Mouse (Mus musculus): ENCODE measurements at regions not wholly inside any gene's neighbourhood (a gene's known extent, or its start where the extent isn't known, plus 50 kb on each side); places are given as distances from the start of the nearest gene placed in this dataset.

DNA sequence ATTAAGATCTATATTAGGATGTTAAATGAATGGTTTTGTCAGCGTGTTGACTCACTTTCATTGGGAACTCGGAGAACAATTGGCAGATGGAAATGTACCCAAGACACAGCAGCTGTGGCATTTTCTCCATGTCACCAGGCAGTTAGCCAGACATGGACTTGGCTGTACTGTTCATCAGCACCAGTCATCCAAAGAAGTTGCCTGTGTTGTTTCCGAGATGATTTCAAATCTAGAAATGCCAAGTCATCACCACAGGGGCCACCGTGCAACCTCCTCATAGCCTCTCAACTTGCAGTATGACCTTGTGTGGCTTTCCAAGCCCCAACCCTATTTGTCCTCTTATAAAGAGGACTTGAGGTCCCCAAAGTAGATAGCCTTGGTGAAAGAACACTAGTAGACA, 227.4 kb upstream of the Il12b start:
- H3K27ac ChIP-seq (ENCODE audit: control insufficient read depth, insufficient read depth, low read depth, low read length), result no peak overlapping the region
- H3K4me3 ChIP-seq (ENCODE audit: control insufficient read depth, low read depth, low read length), result no peak overlapping the region
- TF ChIP-seq CTCF (IDR thresholded peaks at IDR 0.05; ENCODE audit: control insufficient read depth, insufficient read depth, insufficient replicate concordance, low read depth, low read length) (no peak), POLR2A (IDR thresholded peaks at IDR 0.05; ENCODE audit: control insufficient read depth, low read depth, low read length) (no peak)
- no peaks in the 10 kb centered on the region for H3K4me1 ChIP-seq (ENCODE audit: control insufficient read depth, insufficient read depth, low read length)
- no peaks in the 10 kb centered on the region for H3K36me3 ChIP-seq (ENCODE audit: control insufficient read depth, insufficient read depth, low read length)
- H3K27me3 ChIP-seq (ENCODE audit: control insufficient read depth, insufficient read depth, low read length), result no peaks in the 10 kb centered on the region

DNA sequence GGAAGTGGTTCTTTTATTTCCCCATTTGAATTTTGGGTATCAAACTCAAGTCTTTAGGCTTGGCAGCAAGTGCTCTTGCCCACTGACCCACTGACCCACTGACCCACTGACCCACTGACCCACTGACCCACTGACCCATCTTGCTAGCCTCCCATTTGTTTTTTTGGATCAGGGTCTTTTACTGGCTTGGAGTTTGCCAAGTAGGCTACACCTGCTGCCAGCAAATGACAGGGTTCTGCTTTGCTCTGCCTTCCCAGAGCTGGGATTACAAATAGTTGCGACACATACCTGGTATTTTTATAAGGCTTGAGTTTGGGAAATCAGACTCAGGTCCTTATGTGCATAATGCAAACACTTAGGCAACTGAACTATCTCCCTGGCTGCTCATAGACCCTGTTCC, 226.7 kb upstream of the Il12b start:
- Histone ChIP-seq H3K27me3 (ENCODE audit: control insufficient read depth, insufficient read depth, low read length) (no peaks in the 10 kb centered on the region), H3K4me3 (ENCODE audit: control insufficient read depth, low read depth, low read length) (no peak overlapping the region), H3K36me3 (ENCODE audit: control insufficient read depth, insufficient read depth, low read length) (no peaks in the 10 kb centered on the region), H3K4me1 (ENCODE audit: control insufficient read depth, insufficient read depth, low read length) (no peaks in the 10 kb centered on the region), H3K27ac (ENCODE audit: control insufficient read depth, insufficient read depth, low read depth, low read length) (no peak overlapping the region)
- TF ChIP-seq CTCF (IDR thresholded peaks at IDR 0.05; ENCODE audit: control insufficient read depth, insufficient read depth, insufficient replicate concordance, low read depth, low read length) (no peak), POLR2A (IDR thresholded peaks at IDR 0.05; ENCODE audit: control insufficient read depth, low read depth, low read length) (no peak)

DNA sequence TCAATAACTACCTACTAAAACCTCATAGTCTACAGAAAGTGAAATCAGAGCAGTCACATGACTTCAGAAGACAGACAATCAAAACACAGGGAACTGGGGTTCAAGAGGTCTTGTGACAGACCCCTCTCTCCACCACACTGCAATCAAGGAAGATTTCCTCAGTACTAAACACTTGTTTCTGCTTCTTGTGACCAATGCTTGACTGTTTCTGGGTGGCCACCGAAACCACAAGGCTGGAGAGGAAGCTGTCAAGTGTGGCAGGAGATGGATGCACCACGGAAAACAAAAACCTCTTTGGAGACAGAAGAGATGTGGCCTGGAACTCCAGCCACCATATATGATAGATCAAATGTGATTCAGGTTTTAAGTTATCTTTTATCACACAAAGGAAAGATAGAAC, 225.3 kb upstream of the Il12b start:
- TF ChIP-seq CTCF (IDR thresholded peaks at IDR 0.05; ENCODE audit: control insufficient read depth, insufficient read depth, insufficient replicate concordance, low read depth, low read length) (no peak), POLR2A (IDR thresholded peaks at IDR 0.05; ENCODE audit: control insufficient read depth, low read depth, low read length) (no peak)
- no peak overlapping the region for H3K4me3 ChIP-seq (ENCODE audit: control insufficient read depth, low read depth, low read length)
- H3K27ac ChIP-seq (ENCODE audit: control insufficient read depth, insufficient read depth, low read depth, low read length), result no peak overlapping the region

DNA sequence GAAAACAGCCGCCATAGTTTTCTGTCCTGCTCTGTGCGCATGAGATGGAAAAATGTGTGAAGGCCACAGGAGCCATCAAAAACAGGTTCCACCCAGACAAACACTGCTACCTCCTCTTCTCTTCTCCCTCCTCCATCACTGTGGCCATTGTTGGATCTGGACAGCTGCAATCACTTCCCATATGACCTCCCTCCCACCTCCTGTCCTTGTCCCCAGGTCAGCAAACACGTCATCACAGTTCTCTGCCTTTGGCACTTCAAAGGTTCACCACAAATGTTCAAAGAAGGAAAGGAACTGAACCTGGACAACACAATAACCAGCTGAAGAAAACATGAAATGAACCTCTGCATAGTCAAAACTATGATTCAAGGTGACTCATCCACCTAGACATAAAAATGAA, 220.2 kb upstream of the Il12b start:
- Histone ChIP-seq H3K36me3 (ENCODE audit: control insufficient read depth, insufficient read depth, low read length) (no peaks in the 10 kb centered on the region), H3K4me3 (ENCODE audit: control insufficient read depth, low read depth, low read length) (no peak overlapping the region), H3K27ac (ENCODE audit: control insufficient read depth, insufficient read depth, low read depth, low read length) (no peak overlapping the region), H3K4me1 (ENCODE audit: control insufficient read depth, insufficient read depth, low read length) (no peaks in the 10 kb centered on the region), H3K27me3 (ENCODE audit: control insufficient read depth, insufficient read depth, low read length) (no peaks in the 10 kb centered on the region)
- TF ChIP-seq POLR2A (IDR thresholded peaks at IDR 0.05; ENCODE audit: control insufficient read depth, low read depth, low read length) (no peak), CTCF (IDR thresholded peaks at IDR 0.05; ENCODE audit: control insufficient read depth, insufficient read depth, insufficient replicate concordance, low read depth, low read length) (no peak)

More for the DNA sequence above, 225.3 kb upstream of the Il12b start:
- no peaks in the 10 kb centered on the region for H3K27me3 ChIP-seq (ENCODE audit: control insufficient read depth, insufficient read depth, low read length)
- no peaks in the 10 kb centered on the region for H3K36me3 ChIP-seq (ENCODE audit: control insufficient read depth, insufficient read depth, low read length)
- no peaks in the 10 kb centered on the region for H3K4me1 ChIP-seq (ENCODE audit: control insufficient read depth, insufficient read depth, low read length)

DNA sequence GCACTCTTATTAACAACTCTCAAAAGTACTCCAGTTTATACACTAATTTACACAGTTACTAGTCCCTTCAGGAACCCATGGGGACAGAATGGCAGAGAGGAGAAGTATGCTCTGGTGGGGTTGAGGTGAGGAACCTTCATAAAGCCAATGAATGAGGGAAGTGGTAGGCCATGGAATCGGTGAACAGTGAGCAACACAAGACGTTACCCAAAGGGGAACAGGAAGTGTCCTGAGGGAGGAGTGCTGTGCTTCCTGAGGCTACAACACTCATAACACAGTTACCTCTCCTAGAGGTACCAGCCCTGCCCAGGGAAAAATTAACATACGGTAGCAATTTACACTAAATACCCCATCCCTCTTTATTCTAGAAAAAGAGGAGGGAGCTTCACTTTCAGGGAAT, 216.0 kb upstream of the Il12b start:
- Histone ChIP-seq H3K4me3 (ENCODE audit: control insufficient read depth, low read depth, low read length) (no peak overlapping the region), H3K4me1 (ENCODE audit: control insufficient read depth, insufficient read depth, low read length) (no peaks in the 10 kb centered on the region), H3K36me3 (ENCODE audit: control insufficient read depth, insufficient read depth, low read length) (no peaks in the 10 kb centered on the region), H3K27me3 (ENCODE audit: control insufficient read depth, insufficient read depth, low read length) (no peaks in the 10 kb centered on the region), H3K27ac (ENCODE audit: control insufficient read depth, insufficient read depth, low read depth, low read length) (no peak overlapping the region)
- TF ChIP-seq POLR2A (IDR thresholded peaks at IDR 0.05; ENCODE audit: control insufficient read depth, low read depth, low read length) (no peak), CTCF (IDR thresholded peaks at IDR 0.05; ENCODE audit: control insufficient read depth, insufficient read depth, insufficient replicate concordance, low read depth, low read length) (no peak)

DNA sequence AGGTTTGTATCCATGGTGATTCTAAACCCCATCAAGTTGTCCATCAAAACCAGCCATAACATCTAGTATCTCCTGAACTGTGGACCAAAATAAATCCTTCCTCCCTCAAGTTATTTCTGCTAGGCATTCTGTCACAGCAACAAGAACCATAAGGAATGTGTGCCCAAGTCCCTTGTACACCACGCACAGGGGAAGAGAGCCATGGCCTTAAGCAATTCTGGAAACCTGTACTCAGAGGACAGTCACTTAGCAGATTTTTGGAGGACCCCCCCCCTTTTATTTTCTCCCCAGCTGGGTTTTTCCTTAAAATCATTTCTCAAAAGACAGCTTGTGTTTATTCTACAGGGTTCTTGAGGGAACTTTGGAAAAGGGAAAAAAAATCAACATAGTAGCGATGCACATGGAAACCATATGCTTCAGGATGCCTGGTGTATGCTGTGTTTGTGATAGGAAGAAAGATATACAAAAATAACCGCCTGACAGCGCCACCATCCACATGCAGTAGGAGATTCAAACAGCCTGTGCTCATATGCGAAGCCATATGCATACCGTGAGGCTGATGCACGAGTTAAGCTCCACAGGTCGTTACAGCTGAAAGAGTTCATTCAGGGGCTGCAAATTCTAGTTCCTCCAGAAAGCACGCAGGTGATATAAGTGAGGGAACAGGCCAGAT, 214.5 kb upstream of the Il12b start:
- no peak overlapping the region for H3K27ac ChIP-seq (ENCODE audit: control insufficient read depth, insufficient read depth, low read depth, low read length)
- H3K27me3 ChIP-seq (ENCODE audit: control insufficient read depth, insufficient read depth, low read length), result no peaks in the 10 kb centered on the region
- TF ChIP-seq CTCF (IDR thresholded peaks at IDR 0.05; ENCODE audit: control insufficient read depth, insufficient read depth, insufficient replicate concordance, low read depth, low read length) (no peak), POLR2A (IDR thresholded peaks at IDR 0.05; ENCODE audit: control insufficient read depth, low read depth, low read length) (no peak)
- H3K36me3 ChIP-seq (ENCODE audit: control insufficient read depth, insufficient read depth, low read length), result no peaks in the 10 kb centered on the region
- no peaks in the 10 kb centered on the region for H3K4me1 ChIP-seq (ENCODE audit: control insufficient read depth, insufficient read depth, low read length)
- no peak overlapping the region for H3K4me3 ChIP-seq (ENCODE audit: control insufficient read depth, low read depth, low read length)

DNA sequence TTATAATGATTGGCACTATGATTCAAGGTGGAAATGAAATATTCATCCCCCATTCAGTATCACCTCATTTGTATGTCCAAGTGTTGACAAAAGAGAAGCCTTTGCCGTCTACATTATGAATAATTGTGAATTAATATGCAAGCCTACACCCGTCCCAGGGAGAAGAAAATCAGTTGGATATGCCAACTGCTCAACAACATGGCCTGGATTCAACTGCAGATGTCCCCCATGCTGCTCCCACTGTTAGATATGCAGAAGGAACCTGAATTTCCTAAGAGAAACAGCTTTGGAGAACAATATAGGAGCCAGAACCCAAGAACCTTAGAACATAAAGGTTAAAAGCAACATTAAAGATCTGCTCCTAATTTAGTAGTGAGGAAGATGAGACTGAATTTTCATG, 211.7 kb upstream of the Il12b start:
- TF ChIP-seq POLR2A (IDR thresholded peaks at IDR 0.05; ENCODE audit: control insufficient read depth, low read depth, low read length) (no peak), CTCF (IDR thresholded peaks at IDR 0.05; ENCODE audit: control insufficient read depth, insufficient read depth, insufficient replicate concordance, low read depth, low read length) (no peak)
- no peak overlapping the region for H3K27ac ChIP-seq (ENCODE audit: control insufficient read depth, insufficient read depth, low read depth, low read length)
- H3K4me1 ChIP-seq (ENCODE audit: control insufficient read depth, insufficient read depth, low read length), result no peaks in the 10 kb centered on the region
- no peaks in the 10 kb centered on the region for H3K27me3 ChIP-seq (ENCODE audit: control insufficient read depth, insufficient read depth, low read length)
- no peak overlapping the region for H3K4me3 ChIP-seq (ENCODE audit: control insufficient read depth, low read depth, low read length)
- no peaks in the 10 kb centered on the region for H3K36me3 ChIP-seq (ENCODE audit: control insufficient read depth, insufficient read depth, low read length)
